Mouse (Mus musculus): ENCODE data around the gene Obscn. TPM values are rescaled to one million over a fixed set of nuclear protein-coding genes. Genes with fewer than 3 reads are reported as not detected.

Obscn gene
- polyA plus RNA-seq, 1 experiment = 1.6 TPM

- H3K36me3 ChIP-seq (ENCODE audit: control insufficient read depth, insufficient read depth, low read length) = no peaks in the 10 kb centered on the region
- TF ChIP-seq POLR2A (IDR thresholded peaks at IDR 0.05; ENCODE audit: low read depth, low read length) (no peak), CTCF (IDR thresholded peaks at IDR 0.05; ENCODE audit: extremely low read depth, insufficient read depth, insufficient read length, insufficient replicate concordance) (no peak)
- no peaks in the 10 kb centered on the region for H3K27me3 ChIP-seq (ENCODE audit: control insufficient read depth, insufficient read depth, low read length)
- peak; percentile 74 to 77 for DNase-seq (ENCODE audit: low read depth in 1 of 2, low spot score in 2 of 2)
- H3K4me3 ChIP-seq (ENCODE audit: extremely low read depth, insufficient read depth, insufficient read length) = peak overlapping the region; percentile 64
- peaks cover 6% of the 10 kb centered on the region; the same call in 1 of the 2 replicates for H3K4me1 ChIP-seq (ENCODE audit: control insufficient read depth, insufficient read depth, insufficient read length)
- 12% methylated on average over 40 of the region's 40 CpGs for WGBS
- peak overlapping the region; percentile 50 for H3K27ac ChIP-seq (ENCODE audit: insufficient read depth, low read length)
These were observed 176.2 kb downstream of the Obscn start for GRCm38 (mm10) chr11:58959921-58960465.

GRCm38 (mm10) chr11:58959186-58959825, 176.9 kb downstream of the Obscn start:
- peak overlapping the region; percentile 52 for H3K27ac ChIP-seq (ENCODE audit: insufficient read depth, low read length)
- WGBS = 17% methylated on average over 15 of the region's 15 CpGs
- H3K27me3 ChIP-seq (ENCODE audit: control insufficient read depth, insufficient read depth, low read length) = no peaks in the 10 kb centered on the region
- no peak for DNase-seq (ENCODE audit: low read depth in 1 of 2, low spot score in 2 of 2)
- no peaks in the 10 kb centered on the region for H3K36me3 ChIP-seq (ENCODE audit: control insufficient read depth, insufficient read depth, low read length)
- peak overlapping the region; percentile 64; the same call in 1 of the 2 replicates for H3K4me3 ChIP-seq (ENCODE audit: extremely low read depth, insufficient read depth, insufficient read length)
- peaks cover 6% of the 10 kb centered on the region; the same call in 1 of the 2 replicates for H3K4me1 ChIP-seq (ENCODE audit: control insufficient read depth, insufficient read depth, insufficient read length)
- TF ChIP-seq POLR2A (IDR thresholded peaks at IDR 0.05; ENCODE audit: low read depth, low read length) = no peak

GRCm38 (mm10) chr11:58958536-58958935, 177.7 kb downstream of the Obscn start:
- H3K27me3 ChIP-seq (ENCODE audit: control insufficient read depth, insufficient read depth, low read length) = no peaks in the 10 kb centered on the region
- DNase-seq (ENCODE audit: low read depth in 1 of 2, low spot score in 2 of 2) = no peak
- H3K4me1 ChIP-seq (ENCODE audit: control insufficient read depth, insufficient read depth, insufficient read length) = peaks cover 9% of the 10 kb centered on the region; the same call in 1 of the 2 replicates
- 88% methylated on average over 6 of the region's 6 CpGs for WGBS
- no peak overlapping the region for H3K4me3 ChIP-seq (ENCODE audit: extremely low read depth, insufficient read depth, insufficient read length)
- H3K36me3 ChIP-seq (ENCODE audit: control insufficient read depth, insufficient read depth, low read length) = no peaks in the 10 kb centered on the region
- 0 out of 2 replicates have a peak overlapping the region, but pooled peaks have one; percentile 2 for H3K27ac ChIP-seq (ENCODE audit: insufficient read depth, low read length)
- TF ChIP-seq CTCF (IDR thresholded peaks at IDR 0.05; ENCODE audit: extremely low read depth, insufficient read depth, insufficient read length, insufficient replicate concordance) = no peak
- TF ChIP-seq POLR2A (IDR thresholded peaks at IDR 0.05; ENCODE audit: low read depth, low read length) = no peak

- no peak overlapping the region for H3K27ac ChIP-seq (ENCODE audit: insufficient read depth, low read length)
These were observed 178.8 kb downstream of the Obscn start for GRCm38 (mm10) chr11:58957226-58957914.

GRCm38 (mm10) chr11:58955868-58956257, 180.3 kb downstream of the Obscn start:
- WGBS = 35% methylated on average over 8 of the region's 8 CpGs
- Histone ChIP-seq H3K36me3 (ENCODE audit: control insufficient read depth, insufficient read depth, low read length) (no peaks in the 10 kb centered on the region), H3K27ac (ENCODE audit: insufficient read depth, low read length) (no peak overlapping the region), H3K27me3 (ENCODE audit: control insufficient read depth, insufficient read depth, low read length) (no peaks in the 10 kb centered on the region), H3K4me3 (ENCODE audit: extremely low read depth, insufficient read depth, insufficient read length) (peak overlapping the region; percentile 45), H3K4me1 (ENCODE audit: control insufficient read depth, insufficient read depth, insufficient read length) (peaks cover 11% of the 10 kb centered on the region; the same call in 1 of the 2 replicates)
- no peak for TF ChIP-seq POLR2A (IDR thresholded peaks at IDR 0.05; ENCODE audit: low read depth, low read length)
- no peak for TF ChIP-seq CTCF (IDR thresholded peaks at IDR 0.05; ENCODE audit: extremely low read depth, insufficient read depth, insufficient read length, insufficient replicate concordance)
- DNase-seq (ENCODE audit: low read depth in 1 of 2, low spot score in 2 of 2) = no peak

More at GRCm38 (mm10) chr11:58957226-58957914, 178.8 kb downstream of the Obscn start:
- WGBS = 95% methylated on average over 5 of the region's 5 CpGs
- Histone ChIP-seq H3K27me3 (ENCODE audit: control insufficient read depth, insufficient read depth, low read length) (no peaks in the 10 kb centered on the region), H3K36me3 (ENCODE audit: control insufficient read depth, insufficient read depth, low read length) (no peaks in the 10 kb centered on the region), H3K4me1 (ENCODE audit: control insufficient read depth, insufficient read depth, insufficient read length) (peaks cover 11% of the 10 kb centered on the region; the same call in 1 of the 2 replicates), H3K4me3 (ENCODE audit: extremely low read depth, insufficient read depth, insufficient read length) (no peak overlapping the region)
- DNase-seq (ENCODE audit: low read depth in 1 of 2, low spot score in 2 of 2) = no peak
- TF ChIP-seq CTCF (IDR thresholded peaks at IDR 0.05; ENCODE audit: extremely low read depth, insufficient read depth, insufficient read length, insufficient replicate concordance) = no peak
- no peak for TF ChIP-seq POLR2A (IDR thresholded peaks at IDR 0.05; ENCODE audit: low read depth, low read length)

GRCm38 (mm10) chr11:58955143-58955867, 180.9 kb downstream of the Obscn start:
- Histone ChIP-seq H3K4me3 (ENCODE audit: extremely low read depth, insufficient read depth, insufficient read length) (peak overlapping the region; percentile 86), H3K36me3 (ENCODE audit: control insufficient read depth, insufficient read depth, low read length) (no peaks in the 10 kb centered on the region), H3K4me1 (ENCODE audit: control insufficient read depth, insufficient read depth, insufficient read length) (peaks cover 11% of the 10 kb centered on the region; the same call in 1 of the 2 replicates), H3K27ac (ENCODE audit: insufficient read depth, low read length) (peak overlapping the region; percentile 97), H3K27me3 (ENCODE audit: control insufficient read depth, insufficient read depth, low read length) (no peaks in the 10 kb centered on the region)
- under 1% methylated on average over 20 of the region's 20 CpGs for WGBS
- TF ChIP-seq POLR2A (IDR thresholded peaks at IDR 0.05; ENCODE audit: low read depth, low read length) (no peak; the same call in 1 of the 2 replicates), CTCF (IDR thresholded peaks at IDR 0.05; ENCODE audit: extremely low read depth, insufficient read depth, insufficient read length, insufficient replicate concordance) (no peak)
- DNase-seq (ENCODE audit: low read depth in 1 of 2, low spot score in 2 of 2) = no peak

Data from spleen, adult 2 months (tissue).